Mouse (Mus musculus): ENCODE results near the gene Lrrc10.

DNA sequence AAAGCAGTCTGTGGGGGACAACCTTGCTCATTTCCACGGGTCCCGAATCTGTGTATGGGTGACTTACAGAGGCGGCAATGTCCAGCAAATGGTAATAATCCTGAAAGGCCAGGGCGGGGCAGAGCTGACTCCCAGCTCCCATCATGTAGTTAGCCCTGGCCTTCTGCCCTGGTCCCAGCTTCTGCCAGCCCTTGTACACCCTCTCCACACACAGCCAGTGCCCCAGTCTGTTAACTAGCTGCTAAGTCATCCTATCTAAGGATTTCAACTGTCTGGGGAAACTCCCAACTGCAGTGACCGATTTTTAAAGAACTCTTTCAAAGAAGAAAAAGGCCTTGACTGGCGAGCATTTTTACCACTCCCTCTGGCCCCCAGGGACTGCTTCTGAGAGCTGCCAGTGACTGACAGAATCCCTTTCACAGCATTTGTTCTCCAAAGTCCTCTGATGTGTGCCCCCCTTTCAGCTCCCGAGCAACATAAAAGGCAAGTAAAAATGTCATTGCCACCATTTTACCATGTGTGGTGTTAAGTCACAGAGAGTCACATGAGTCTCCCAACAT, 26.8 kb upstream of the Lrrc10 start:
- TF ChIP-seq CTCF (IDR thresholded peaks at IDR 0.05; ENCODE audit: extremely low read depth, insufficient read depth, insufficient read length, insufficient replicate concordance), result no peak
- TF ChIP-seq POLR2A (IDR thresholded peaks at IDR 0.05; ENCODE audit: low read depth, low read length), result no peak
